Mouse (Mus musculus): ENCODE measurements around the gene Mtmr10.

DNA sequence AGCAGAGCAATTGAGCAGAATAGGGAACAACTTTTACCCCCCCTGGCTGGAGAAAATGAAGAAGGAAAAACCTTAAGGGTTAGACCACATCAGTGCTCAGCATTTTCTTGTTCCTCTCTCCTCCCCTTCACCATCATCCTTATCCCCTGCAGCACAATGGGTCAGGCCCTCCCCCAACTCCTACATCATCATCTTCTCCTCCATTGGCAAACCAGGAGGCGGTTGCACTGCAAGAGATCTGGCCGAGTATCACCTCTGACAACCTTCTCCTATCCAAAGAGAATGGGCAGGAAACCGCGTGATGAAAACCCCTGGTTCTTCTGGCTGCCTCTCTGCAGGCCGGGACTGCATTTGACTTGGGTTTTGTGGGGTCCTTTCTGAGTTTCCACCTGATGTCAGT is 69.2 kb downstream of the Mtmr10 start:
- TF ChIP-seq CTCF (IDR thresholded peaks at IDR 0.05) (no peak), POLR2A (IDR thresholded peaks at IDR 0.05; ENCODE audit: insufficient read depth, low read depth, low read length) (no peak)
